Mouse (Mus musculus) right cerebral cortex, adult 2 months (tissue): ENCODE data around the gene Trafd1.
"Not testable (repeated sequence)": the region's sequence is repeated elsewhere in the genome, so short reads cannot be mapped to it uniquely, and the experiment has no call there.

Experiments used
- DNase-seq, 2 experiments: peaks; one replicate each; pipeline ENCODE4 v3.0.0; 2021 to 2022; ENCODE audit warnings: low spot score in 2 of 2

The Trafd1 gene

DNA sequence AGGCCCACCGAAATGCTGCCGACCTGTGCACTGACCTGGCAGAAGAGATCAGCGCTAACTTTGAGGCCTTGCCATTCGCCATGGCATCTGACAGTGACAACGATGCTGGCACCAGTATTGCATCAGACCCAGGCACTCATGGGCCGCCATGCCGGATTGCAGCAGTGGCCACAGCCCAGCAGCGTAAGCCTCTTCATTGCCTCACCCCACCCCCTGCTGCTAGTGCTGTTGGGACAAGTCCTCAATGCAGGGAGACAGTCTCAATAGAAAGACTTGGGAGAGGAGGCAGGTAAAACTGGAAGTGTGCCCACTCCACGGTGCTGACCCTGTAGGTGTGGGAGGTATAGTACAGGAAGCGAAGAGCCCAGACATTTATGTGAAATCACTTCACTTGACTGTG lies 53.7 kb downstream of the Trafd1 start:
- no peak for DNase-seq

DNA sequence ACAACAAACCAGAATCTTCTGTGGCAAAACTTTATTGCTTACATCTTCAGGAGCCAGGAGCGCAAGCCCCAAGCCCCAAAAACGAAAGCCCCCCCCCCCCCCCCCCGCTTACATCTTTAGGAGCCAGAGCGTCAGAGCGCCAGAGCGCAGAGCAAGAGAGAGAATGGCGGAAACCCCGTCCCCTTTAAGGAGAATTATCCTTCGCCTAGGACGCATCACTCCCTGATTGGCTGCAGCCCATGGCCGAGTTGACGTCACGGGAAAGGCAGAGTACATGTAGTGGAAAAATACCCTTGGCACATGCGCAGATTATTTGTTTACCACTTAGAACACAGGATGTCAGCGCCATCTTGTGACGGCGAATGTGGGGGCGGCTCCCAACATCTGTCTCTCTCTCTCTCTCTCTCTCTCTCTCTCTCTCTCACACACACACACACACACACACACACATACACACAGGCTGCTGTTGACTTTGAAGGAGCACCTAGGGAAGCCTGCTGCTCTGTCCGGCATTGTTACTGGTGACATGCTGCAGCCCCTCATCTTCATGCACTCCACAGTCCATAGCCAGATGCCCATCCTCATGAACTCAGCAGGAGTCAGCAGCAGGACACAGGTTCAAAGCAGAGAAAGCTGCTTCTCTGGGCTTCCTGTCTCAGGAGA lies 55.1 kb downstream of the Trafd1 start:
- not testable (repeated sequence) for DNase-seq

DNA sequence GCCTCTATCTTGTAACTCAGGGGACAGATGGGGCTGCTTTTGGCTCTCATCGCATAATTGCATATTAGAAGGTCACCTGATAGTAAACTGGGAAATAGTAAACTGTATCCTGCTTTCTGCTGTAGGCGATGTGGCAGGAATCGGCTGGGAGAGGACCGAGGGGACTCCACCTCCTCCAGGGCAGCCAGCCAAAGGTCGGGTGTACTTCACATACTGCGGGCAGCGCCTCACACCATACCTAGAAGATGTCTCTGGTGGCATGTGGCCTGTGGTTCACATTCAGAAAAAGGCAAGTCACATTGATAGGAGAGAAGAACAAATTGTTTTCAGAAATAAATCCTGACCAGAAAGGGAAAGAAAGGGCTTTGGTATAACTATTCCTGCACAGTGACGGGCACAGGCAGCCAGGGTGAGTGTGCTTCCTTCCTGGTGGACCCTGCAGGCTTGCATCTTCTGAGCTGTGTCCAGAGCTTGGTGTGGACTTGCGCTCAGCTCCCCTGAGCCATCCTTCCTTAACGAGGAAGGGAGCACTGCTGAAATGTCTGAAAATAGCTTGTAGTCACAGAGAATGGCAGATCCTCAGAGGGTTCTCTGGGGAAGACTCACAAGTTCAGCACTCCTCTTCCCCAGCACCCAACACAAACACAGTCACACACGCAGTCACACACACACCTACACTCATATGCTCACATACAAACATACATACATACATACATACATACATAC lies 55.9 kb downstream of the Trafd1 start:
- DNase-seq = peak; percentile 32 to 38

DNA sequence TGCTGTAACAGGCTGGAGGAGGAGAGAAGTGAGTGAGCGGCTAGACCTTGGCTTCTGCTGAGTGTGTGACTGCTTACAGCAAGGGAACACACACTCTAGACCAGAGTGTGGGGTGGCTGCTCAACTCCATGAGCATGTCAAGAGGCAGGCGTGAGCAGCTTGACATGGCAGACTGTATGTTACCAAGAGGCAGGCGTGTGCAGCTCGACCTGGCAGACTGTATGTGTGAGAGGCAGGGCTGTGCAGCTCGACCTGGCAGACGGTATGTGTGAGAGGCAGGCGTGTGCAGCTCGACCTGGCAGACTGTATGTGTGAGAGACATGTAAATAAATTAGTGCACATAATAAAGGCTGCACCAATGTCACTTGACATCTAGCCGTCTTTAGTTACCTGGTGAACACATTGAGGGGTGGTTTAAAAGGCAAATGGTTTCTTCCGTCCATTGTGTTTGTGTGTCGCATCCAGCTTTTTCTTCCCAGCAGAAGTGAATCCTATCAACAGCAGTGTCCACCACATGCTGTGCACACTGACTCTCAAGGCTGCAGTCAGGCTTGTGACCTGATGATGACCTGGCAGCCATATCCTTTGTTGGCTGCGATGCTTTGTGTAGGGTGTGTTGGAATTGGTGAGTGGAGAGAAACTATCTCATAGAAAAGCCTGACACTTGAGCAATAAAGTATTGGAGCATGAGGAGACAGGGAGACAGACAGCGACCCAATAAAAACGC lies 59.2 kb downstream of the Trafd1 start:
- DNase-seq = no peak
